Mouse (Mus musculus): Measurements from ENCODE around the gene Tmem87a.

Tmem87a gene

DNA sequence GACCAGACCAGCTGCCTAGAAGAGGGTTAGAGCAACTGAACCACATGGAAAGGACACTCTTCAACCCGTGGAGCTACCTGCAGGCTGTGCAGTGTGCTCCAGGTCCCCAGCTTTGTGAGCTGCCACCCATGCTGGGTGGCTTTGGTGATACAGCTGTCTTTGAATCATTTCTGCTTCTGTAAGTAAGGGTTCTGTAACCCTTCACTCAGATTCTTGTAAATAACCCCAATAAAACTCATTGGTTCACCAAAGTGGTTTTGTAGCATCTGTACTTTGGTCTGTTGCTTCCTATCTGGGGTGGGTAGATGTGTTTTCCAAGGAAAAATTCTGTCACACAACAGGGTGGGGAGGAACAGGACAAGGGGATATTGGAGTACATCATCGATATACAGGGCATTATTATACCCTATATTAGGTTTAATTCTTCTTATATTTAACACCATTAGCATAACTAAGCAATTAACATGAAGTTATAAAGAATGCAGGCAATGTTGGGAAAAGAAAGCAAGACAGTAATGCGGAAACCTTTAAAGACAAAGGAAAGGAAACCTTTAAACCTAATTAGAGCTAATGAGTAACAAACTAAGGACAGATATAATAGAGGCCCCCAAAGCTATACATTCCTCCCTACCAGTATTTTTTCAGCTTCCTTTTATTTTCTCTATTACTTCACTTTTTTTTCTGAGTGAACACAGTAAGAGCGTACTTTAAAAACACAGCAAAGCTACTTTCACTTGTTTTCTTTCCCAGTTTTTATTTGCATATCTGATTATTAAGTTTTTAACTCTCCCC, 36.3 kb downstream of the Tmem87a start:
- DNase-seq (ENCODE audit: extremely low read depth, low read depth, low spot score) = no peak

DNA sequence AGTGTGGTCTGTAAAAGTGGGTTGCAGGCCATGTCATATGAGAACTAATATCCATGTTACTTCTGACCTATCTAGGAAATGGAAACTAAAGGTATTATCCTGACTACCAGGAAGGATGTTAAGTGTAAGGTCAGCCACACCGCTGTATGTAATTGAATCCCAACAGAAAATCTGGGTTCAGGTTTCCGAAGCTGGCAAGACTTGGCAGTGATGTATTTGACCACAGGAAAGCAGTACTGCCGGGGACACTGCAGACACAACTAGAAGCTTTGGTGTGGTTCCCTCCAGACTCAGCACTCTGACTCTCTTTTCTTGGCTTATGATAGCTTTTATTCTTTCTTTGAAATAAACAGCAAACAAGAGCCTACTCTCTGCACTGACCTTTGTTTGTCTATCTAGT, 37.4 kb downstream of the Tmem87a start:
- DNase-seq (ENCODE audit: extremely low read depth, low read depth, low spot score) = no peak

DNA sequence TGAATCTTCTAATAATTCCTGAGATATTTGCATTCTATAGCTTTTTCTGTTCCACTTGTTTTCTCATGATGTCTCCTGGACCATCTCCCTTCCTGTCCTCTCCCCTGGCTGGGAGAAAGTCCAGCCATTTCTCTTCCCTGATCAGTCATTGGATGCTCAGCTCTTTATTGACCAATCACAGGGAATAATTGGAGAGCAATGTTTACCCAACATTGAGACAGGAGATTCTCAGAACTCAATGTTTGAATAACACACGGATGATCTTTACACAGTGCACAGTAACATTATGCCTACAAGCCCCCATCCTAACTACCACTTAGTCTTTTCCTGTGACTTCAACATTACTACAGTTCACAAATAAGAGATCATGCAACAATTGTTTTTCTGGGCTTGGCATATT, 43.5 kb downstream of the Tmem87a start:
- no peak for DNase-seq (ENCODE audit: extremely low read depth, low read depth, low spot score)

DNA sequence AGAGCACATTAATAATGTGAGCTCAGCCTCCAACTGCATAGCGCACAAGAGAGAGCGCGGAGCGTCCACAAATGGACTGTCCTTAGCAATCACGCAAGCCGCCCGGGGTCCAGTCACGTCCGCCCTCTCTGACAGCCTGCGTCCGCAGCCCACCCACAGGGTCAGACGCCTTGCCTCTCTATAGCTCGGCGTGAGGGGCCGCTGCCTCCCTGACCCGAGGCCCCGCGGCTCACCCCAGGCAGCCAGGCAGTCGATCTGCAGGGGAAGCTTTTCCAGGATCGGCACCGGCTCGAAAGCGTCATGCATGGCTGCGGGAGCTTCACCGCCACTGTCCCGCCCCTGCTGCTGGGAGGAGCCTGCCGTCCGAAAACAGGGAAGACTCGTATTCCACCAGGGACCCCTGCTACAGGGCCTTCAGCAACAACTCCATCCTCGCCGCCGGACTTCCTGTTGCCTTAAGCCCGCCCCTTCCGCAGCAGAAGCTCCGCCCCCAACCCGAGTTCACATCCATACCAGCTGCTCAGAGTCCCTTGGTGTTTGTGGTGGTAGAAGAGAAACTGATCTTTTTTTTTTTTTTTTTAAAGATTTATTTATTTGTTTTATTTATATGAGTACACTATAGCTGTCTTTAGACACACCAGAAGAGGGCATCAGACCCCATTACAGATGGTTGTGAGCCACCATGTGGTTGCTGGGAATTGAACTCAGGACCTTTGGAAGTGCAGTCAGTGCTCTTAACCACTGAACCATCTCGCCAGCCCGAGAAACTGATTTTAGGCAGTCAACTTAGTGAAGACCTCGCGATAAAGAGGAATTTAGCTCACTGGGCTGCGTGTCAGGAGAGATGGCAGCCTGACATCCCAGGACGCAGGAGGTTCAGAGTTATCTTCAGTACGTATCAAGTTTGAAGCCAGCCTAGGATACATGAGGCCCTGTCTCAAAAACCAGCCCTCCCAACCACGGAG, 50.9 kb downstream of the Tmem87a start, which contains the start of gene Vps39:
TSS of gene Vps39 (minus strand) at position 456 of the 965 bp plus-strand sequence.
- DNase-seq (ENCODE audit: extremely low read depth, low read depth, low spot score) = peak; percentile 16

DNA sequence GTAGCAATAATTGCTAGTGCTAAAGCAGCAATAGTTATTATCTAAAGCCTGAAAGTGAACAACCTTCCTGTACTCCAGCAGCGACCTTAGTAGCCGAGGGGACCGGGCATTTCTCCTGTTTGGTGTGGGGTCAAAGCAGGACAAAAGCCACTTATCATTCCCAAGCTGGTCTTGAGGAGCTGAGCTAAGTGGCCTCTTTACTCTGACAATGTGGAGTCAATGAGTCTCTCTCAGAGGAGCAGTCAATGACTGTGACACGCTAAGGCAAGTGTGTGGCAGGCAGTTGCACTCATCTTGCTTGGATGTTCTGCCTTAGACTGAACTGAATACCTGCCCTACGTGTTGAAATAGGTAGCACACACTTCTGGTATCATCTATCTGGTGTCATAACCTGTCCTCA, 52.6 kb downstream of the Tmem87a start:
- DNase-seq (ENCODE audit: extremely low read depth, low read depth, low spot score) = no peak

DNA sequence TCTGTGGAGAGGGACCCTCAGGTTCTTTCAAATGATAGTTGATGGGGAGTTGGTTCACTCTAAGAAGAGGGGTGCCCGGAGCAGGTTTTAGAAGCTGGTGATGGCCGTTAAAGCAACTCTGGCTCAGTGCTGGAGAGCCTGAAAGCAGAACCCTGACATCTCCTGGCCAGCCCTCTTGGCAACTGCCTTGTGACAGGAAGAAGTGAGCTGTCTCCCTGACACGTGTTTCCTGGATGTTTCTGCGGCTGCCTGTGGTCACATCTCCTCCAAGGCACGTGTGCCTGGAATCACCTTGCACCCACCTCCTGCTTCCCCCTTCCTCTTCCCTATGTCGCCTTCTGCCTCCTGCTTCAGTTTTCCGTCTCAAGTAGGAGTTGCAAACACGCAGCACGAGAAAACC, 55.8 kb downstream of the Tmem87a start:
- DNase-seq (ENCODE audit: extremely low read depth, low read depth, low spot score) = no peak

DNA sequence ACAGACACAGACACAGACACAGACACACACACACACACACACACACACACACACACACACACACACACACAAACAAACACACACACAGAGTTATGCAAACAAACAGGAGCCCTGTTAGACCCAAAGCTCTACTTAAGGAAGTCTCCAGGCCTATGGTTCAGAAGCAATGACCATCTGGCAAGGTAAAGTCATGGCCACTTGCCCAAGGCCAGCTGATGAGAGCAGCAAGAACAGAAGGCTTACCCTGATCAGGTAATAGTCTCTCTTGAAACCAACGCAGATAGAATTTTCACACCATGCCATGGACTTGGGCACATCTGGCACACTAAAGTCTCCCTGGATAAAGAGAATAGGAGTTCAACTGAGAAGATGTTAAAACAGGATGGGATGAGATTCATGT, 62.2 kb downstream of the Tmem87a start:
- DNase-seq (ENCODE audit: extremely low read depth, low read depth, low spot score) = no peak

DNA sequence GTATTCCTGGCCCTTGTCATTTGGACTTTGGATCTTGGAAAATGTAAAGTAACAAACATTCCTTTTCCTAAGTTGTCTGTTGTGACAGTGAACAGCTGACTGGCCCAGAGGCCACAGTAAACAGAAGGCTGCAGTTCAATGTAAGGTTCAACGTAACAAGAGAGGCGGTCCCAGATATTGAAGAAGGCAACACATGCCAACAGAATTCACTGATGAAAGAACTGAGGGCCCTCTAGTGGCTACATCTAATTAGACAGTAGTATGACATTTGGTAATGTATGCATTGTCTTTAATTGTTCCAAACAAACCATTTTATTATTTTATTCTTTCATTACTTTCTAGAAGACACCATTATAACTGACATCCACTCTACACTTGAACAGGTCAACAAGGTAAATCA, 66.0 kb downstream of the Tmem87a start:
- DNase-seq (ENCODE audit: extremely low read depth, low read depth, low spot score) = no peak

DNA sequence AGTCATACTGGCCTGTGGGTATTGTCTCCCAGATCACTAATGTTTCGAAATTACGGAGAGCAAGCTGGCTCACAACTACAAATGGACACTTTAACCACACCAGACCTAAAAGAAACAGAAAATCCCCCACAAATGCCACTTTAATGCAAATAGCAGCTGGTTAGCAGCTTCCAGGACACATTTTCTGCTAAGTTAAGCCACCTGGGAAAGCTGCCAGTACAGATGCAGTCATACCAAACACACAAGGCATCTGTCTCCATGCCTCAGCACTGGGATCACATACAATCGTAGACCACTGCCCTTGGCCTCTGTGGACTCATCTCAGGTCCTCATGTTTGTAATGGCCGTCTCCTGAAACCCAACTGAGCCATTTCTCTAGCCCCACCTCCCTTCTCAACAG, 72.3 kb downstream of the Tmem87a start:
- DNase-seq (ENCODE audit: extremely low read depth, low read depth, low spot score) = no peak

DNA sequence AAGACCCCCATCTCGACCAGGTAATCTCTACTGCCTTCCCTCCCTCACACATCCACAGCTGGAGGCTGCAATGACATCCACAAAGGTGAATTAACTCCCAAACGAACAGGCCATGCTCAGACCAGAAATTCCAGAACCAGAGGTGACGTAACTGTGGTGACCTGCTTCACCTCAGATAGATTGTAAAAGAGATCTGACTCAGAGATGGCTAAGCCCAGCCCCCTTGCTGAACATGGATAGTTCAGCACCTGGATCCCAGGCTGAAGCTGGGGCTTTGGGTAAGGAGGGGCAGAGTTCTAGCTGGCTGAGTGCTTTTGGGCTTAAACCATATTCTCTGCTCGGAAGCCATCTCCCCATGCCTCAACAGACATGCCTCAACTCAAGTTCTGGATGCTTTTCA, 88.8 kb downstream of the Tmem87a start:
- DNase-seq (ENCODE audit: extremely low read depth, low read depth, low spot score) = peak; percentile 39

DNA sequence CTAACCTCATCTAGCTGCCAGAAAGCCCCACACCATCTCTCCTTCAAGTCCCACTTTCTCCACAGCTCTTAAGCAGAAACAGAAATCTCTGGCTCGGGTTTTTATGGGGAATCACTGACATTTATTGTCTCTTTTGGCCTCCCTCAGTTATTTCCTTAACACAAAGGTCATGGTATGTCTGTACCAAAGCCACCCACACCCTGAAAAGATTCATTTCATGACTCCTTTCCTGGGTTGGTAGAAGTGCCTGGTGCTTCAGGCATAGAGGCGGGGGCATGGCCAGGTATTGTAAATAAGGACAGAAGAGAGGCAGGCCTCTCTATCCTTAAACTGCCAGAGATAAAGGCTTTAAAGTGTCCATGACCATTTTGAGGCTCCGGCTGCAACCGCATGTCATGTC, 89.4 kb downstream of the Tmem87a start:
- DNase-seq (ENCODE audit: extremely low read depth, low read depth, low spot score) = no peak

DNA sequence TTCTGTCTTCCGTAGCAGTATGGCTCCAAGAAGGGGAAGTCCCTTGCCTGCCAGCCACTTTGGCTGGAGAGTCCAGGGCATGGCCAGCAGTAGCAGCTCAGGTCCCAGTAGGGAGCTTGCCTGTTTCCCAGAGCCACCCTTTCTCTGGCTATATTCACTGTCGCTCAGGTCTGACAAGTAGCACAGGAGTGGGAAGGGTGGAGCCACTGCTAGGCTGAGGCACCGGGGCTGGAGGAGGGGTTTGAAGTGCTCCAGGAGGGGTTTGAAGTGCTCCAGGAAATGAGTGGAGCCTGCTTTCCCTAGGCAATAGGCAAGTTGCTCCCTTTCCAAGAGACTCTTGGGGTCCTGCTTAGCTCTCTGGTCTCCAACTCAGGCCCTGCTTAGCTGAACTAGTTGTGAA, 89.9 kb downstream of the Tmem87a start, which contains the start of gene Pla2g4f:
TSS of gene Pla2g4f (minus strand) at position 190 of the 400 bp plus-strand sequence.
- DNase-seq (ENCODE audit: extremely low read depth, low read depth, low spot score) = no peak

DNA sequence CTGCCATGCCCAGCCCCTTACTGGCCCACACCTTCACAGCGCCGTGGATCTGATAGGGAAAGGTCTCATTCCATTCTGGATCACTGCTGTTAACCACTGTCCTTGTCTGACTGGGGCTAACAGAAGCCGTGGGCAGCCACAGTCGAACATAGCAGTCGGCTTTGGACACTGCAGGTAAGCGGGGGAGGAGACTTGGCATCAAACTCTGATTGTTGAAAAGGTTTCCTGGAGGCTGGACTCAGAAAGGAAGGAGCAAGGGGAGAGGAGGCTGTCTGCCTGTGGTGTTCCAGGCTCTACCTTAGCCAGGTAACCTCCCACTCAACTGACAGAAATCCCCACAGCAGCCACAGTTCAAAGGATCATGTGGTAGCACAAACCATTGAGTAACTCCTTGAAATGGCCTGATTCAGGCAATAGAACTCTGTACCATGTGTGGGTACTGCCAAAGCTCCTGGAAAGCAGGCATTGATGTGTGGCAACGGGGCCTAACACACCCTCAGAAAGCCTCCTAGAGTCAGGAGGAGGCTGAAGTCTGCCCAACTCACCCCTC, 91.6 kb downstream of the Tmem87a start:
- DNase-seq (ENCODE audit: extremely low read depth, low read depth, low spot score) = peak; percentile 92
